22 mouse cellular contexts compared by ENCODE assay signal in genomic region chr17:5472268-5472667, GRCm38 (mm10). TPM values are rescaled to one million over a fixed set of nuclear protein-coding genes. Genes with fewer than 3 reads are reported as not detected.
DNase-seq lines count a peak whose midpoint lies in the region; ATAC-seq and TF ChIP-seq lines count a peak whose summit lies in the region.
"Had no signal": no experiment of that assay in that cellular context is flagged by ENCODE, and none has a peak within 500 bp of the region (broad histone marks: within the 10 kb centered on the region; RNA-seq: fewer than 3 reads in every experiment).

No protein-coding gene starts in this region.

- TF ChIP-seq CTCF in liver, embryonic 14.5 days (IDR thresholded peaks at IDR 0.05; ENCODE audit: low read depth) = no peak

- ATAC-seq in erythroblast, adult 5-6 weeks (replicated peaks; ENCODE audit: low FRiP score, poor library complexity, severe bottlenecking) = peak; percentile 84
- ATAC-seq in liver, embryonic 14.5 days (ENCODE audit: insufficient read depth) = peak; percentile 70
- ATAC-seq: hindbrain, postnatal 0 days had no signal

- DNase-seq in ES-CJ7 (ENCODE audit: low read depth, low spot score) = peak; percentile 27
- DNase-seq in liver, embryonic 14.5 days (ENCODE audit: low read depth in 3 of 3, low spot score in 3 of 3) = no peak
- DNase-seq in testis, postnatal 10 days (ENCODE audit: low spot score) = peak; percentile 51
- no peak for DNase-seq in urinary bladder, postnatal 10 days (ENCODE audit: low spot score)
- no peak for DNase-seq in cerebellum, adult 11 months
- no peak for DNase-seq in kidney, postnatal 10 days
- DNase-seq: adrenal gland, postnatal 25 days; cerebellum, adult 18-20 months; cerebellum, postnatal 25 days; kidney, adult 11 months; kidney, postnatal 25 days; lung, embryonic 14.5 days; lung, postnatal 36 days; retina, postnatal 1 day; thymus, postnatal 25 days had no signal

- H3K4me1 ChIP-seq in liver, embryonic 14.5 days (replicated peaks; ENCODE audit: control insufficient read depth in 2 of 2, insufficient read depth in 2 of 2, low read length in 1 of 2) = no peaks in the 10 kb centered on the region; a peak in 1 of 4 replicates
- H3K4me1 ChIP-seq: forebrain, embryonic 12.5 days had no signal

- 23% methylated on average over 3 of the region's 3 CpGs for WGBS in liver, embryonic 14.5 days (ENCODE audit: insufficient replicate concordance)

- H3K27me3 ChIP-seq in liver, embryonic 14.5 days (ENCODE audit: control insufficient read depth, insufficient read depth, low read length) = no peaks in the 10 kb centered on the region; the same call in 1 of the 2 replicates

- H3K4me2 ChIP-seq in liver, embryonic 14.5 days (ENCODE audit: low read depth) = no peak overlapping the region
- H3K4me2 ChIP-seq: forebrain, embryonic 12.5 days; lung, embryonic 14.5 days; midbrain, embryonic 11.5 days had no signal

- H3K4me3 ChIP-seq in liver, embryonic 14.5 days (ENCODE audit: insufficient read depth in 1 of 2, low read depth in 2 of 2, low read length in 2 of 2) = no peak overlapping the region
- H3K4me3 ChIP-seq: forebrain, embryonic 12.5 days had no signal

- no peak for TF ChIP-seq EP300 in liver, embryonic 14.5 days (IDR thresholded peaks at IDR 0.05; ENCODE audit: low read depth)

- H3K9ac ChIP-seq in liver, embryonic 14.5 days (replicated peaks) = no peak overlapping the region
- H3K9ac ChIP-seq: forebrain, embryonic 12.5 days; lung, embryonic 14.5 days had no signal

- H3K27ac ChIP-seq in liver, embryonic 14.5 days = no peak overlapping the region
- H3K27ac ChIP-seq: forebrain, embryonic 12.5 days; hindbrain, postnatal 0 days had no signal

- H3K36me3 ChIP-seq in liver, embryonic 14.5 days (replicated peaks; ENCODE audit: control insufficient read depth, insufficient read depth, low read depth) = no peaks in the 10 kb centered on the region
- H3K36me3 ChIP-seq: forebrain, embryonic 12.5 days had no signal

- H3K9me3 ChIP-seq in liver, embryonic 14.5 days (ENCODE audit: control insufficient read depth, low read length) = no peaks in the 10 kb centered on the region
- H3K9me3 ChIP-seq: forebrain, embryonic 12.5 days had no signal

RNA-seq across cellular contexts. Expression of gene Zdhhc14, which starts 20.1 kb away (rescaled TPM):
- total RNA-seq in erythroblast, adult 5-6 weeks (2015; ENCODE audit: low replicate concordance) = 45.3 and 71.3 TPM in 2 replicates
- total RNA-seq in erythroblast, adult 5-6 weeks (2017; ENCODE audit: low replicate concordance) = 51.8 and 56.7 TPM in 2 replicates
- polyA plus RNA-seq in liver, embryonic 14.5 days (2012; rRNA removed) = 2.2 and 2.6 TPM in 2 replicates
- 4.7 and 5.8 TPM in 2 replicates for polyA plus RNA-seq in liver, embryonic 14.5 days (2014; fragmentation: Nextera tagmentation; extraction: Ambion mirVana)

RNA-seq across cellular contexts. Expression of gene Tmem242, which starts 32.2 kb away (rescaled TPM):
- 3.5 and 6.7 TPM in 2 replicates for total RNA-seq in erythroblast, adult 5-6 weeks (2015; ENCODE audit: low replicate concordance)
- 7.6 and 14.5 TPM in 2 replicates for total RNA-seq in erythroblast, adult 5-6 weeks (2017; ENCODE audit: low replicate concordance)
- polyA plus RNA-seq in liver, embryonic 14.5 days (2012; rRNA removed) = 9.7 and 10.5 TPM in 2 replicates
- 42.1 and 42.5 TPM in 2 replicates for polyA plus RNA-seq in liver, embryonic 14.5 days (2014; fragmentation: Nextera tagmentation; extraction: Ambion mirVana)

RNA-seq across cellular contexts. Expression of gene Ldhal6b, which starts 53.7 kb away (rescaled TPM):
- total RNA-seq in erythroblast, adult 5-6 weeks (2015; ENCODE audit: low replicate concordance) = not detected in 2 replicates
- not detected in 2 replicates for total RNA-seq in erythroblast, adult 5-6 weeks (2017; ENCODE audit: low replicate concordance)
- 0.02 and 0.09 TPM in 2 replicates for polyA plus RNA-seq in liver, embryonic 14.5 days (2012; rRNA removed)
- not detected in 2 replicates for polyA plus RNA-seq in liver, embryonic 14.5 days (2014; fragmentation: Nextera tagmentation; extraction: Ambion mirVana)
- total RNA-seq: hematopoietic stem cell, adult 5-6 weeks had no signal
- polyA plus RNA-seq: heart, embryonic 16.5 days; hindbrain, postnatal 0 days; limb, embryonic 11.5 days; lung, embryonic 14.5 days; midbrain, embryonic 11.5 days had no signal

Comparison
In these comparisons a context has a peak if more than half of its experiments do, and no peak if none do; other contexts are left out.
1. DNase-seq: peak in ES-CJ7 (single experiment) and testis, postnatal 10 days (single experiment); none in liver, embryonic 14.5 days (0 of 3), urinary bladder, postnatal 10 days (single experiment), cerebellum, adult 11 months (single experiment) and kidney, postnatal 10 days (single experiment).